Mouse (Mus musculus): ENCODE data around the gene Hist1h2ab. TPM values are rescaled to one million over a fixed set of nuclear protein-coding genes. Genes with fewer than 3 reads are reported as not detected.

The Hist1h2ab gene
- total RNA-seq, 4 experiments from 2014 or later, result 18.4 to 30.4 (median 21.0) TPM

DNA sequence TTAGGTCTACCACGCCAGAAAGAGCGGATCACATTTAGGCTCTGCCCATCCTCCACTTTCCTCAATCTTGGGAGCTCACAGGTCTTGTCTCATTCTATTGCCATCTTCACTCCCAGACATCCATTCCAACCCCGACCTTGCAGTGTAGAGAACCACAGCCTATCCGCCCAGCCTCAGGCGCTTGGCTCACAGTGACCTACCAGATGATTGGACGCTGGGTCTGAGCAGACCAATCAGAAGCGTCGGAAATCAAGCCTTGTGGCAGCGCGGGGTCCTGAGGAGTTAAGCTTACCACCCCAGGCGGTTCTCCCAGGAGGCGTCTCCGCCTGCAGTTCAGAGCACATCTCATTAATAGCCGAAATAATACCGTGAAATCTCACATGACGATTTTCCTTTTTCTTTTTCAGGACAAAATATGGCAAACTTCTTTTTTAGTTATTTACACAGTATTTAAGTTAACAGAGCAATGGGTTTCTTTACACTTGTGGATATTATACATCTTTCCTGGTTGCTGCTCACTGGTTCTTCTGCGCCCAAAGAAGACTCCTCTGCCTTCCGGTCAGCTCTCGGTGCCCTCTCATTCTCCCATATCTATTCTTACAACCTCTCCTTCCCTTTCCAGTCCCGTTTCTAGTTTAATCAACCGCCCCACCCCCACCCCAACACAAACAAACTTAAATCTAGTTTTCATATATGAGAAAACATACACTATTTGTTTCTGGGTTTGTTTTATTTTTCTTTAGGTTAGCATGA lies 21.8 kb downstream of the Hist1h2ab start:
- DNase-seq (ENCODE audit: low spot score in 2 of 2), result no peak

- DNase-seq (ENCODE audit: low spot score in 2 of 2), result no peak
Measured at GRCm38 (mm10) chr13:23778339-23778738, 27.4 kb downstream of the Hist1h2ab start.

- no peak for DNase-seq (ENCODE audit: low spot score in 2 of 2)
Measured at GRCm38 (mm10) chr13:23779025-23779424, 28.1 kb downstream of the Hist1h2ab start.

DNA sequence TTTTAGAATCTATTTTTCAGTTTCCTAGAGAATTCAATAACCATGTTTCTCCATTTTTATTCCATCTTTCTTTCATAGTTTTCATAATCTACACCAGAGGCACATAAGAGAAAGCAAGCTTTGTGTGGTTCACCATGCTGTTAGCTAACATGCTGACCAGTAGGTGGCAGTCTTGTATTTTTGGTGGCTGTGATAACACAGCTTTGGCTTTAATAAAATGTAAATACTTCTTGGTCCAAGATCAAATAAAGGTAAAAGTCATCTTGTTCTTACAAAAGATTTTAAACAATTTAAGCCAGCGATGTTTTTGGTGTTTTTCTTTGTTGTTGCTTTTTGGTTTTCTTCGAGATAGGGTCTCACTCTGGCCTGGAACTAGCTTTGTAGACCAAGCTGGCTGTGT lies 41.6 kb downstream of the Hist1h2ab start:
- DNase-seq (ENCODE audit: low spot score in 2 of 2), result peak in 1 of 2 experiments; percentile 15

- no peak for DNase-seq (ENCODE audit: low spot score in 2 of 2)
Measured at GRCm38 (mm10) chr13:23799405-23799804, 48.5 kb downstream of the Hist1h2ab start.

Small RNA genes lying within 50 kb of the gene (microRNA-seq; reads per million reads assigned to microRNA genes)
- 0 reads per million in 2 experiments for gene Gm44314
- gene Gm44484, result 0 reads per million in 2 experiments

Other genes with a start within 250 kb of the Hist1h2ab start
- gene Hist1h4h, start 220.1 kb upstream of the Hist1h2ab start, total RNA-seq (2022), result 100 to 1,000 TPM; 263 to 358 (median 294) TPM
- gene Hist1h2af, start 217.2 kb upstream of the Hist1h2ab start, total RNA-seq (2022), result 10 to 100 TPM in 1 of 4 experiments, 1 to 10 TPM in 2, not detected in 1; 1.7 to 10.6 (median 3.0) TPM
- 1 to 10 TPM; 3.7 to 6.0 (median 4.2) TPM for gene Hist1h3g, start 215.7 kb upstream of the Hist1h2ab start, total RNA-seq (2022)
- gene Hist1h2bh, start 207.7 kb upstream of the Hist1h2ab start, total RNA-seq (2022), result 1 to 10 TPM in 2 of 4 experiments, under 1 TPM in 2; 0.84 to 1.6 (median 0.98) TPM
- 10 to 100 TPM; 15.3 to 21.8 (median 16.6) TPM for gene Hist1h3f, start 207.1 kb upstream of the Hist1h2ab start, total RNA-seq (2022)
- gene Hist1h4f, start 199.5 kb upstream of the Hist1h2ab start, total RNA-seq (2022), result 100 to 1,000 TPM; 153 to 191 (median 171) TPM
- gene Hist1h1d, start 197.9 kb upstream of the Hist1h2ab start, total RNA-seq (2022), result 1 to 10 TPM; 3.4 to 4.2 (median 3.5) TPM
- 10 to 100 TPM; 43.6 to 61.8 (median 54.4) TPM for gene Hist1h3e, start 188.8 kb upstream of the Hist1h2ab start, total RNA-seq (2022)
- 1 to 10 TPM; 3.0 to 5.2 (median 4.7) TPM for gene Hist1h2ae, start 179.9 kb upstream of the Hist1h2ab start, total RNA-seq (2022)
- gene Hist1h2bg, start 179.7 kb upstream of the Hist1h2ab start, total RNA-seq (2022), result 10 to 100 TPM; 60.3 to 72.4 (median 70.0) TPM
- 10 to 100 TPM; 23.0 to 26.4 (median 24.2) TPM for gene Hist1h2bf, start 176.9 kb upstream of the Hist1h2ab start, total RNA-seq (2022)
- gene Hist1h2ad, start 176.7 kb upstream of the Hist1h2ab start, total RNA-seq (2022), result 1 to 10 TPM; 1.3 to 6.6 (median 3.8) TPM
- 10 to 100 TPM in 2 of 4 experiments, 1 to 10 TPM in 2; 8.9 to 11.8 (median 10.0) TPM for gene Hist1h3d, start 175.4 kb upstream of the Hist1h2ab start, total RNA-seq (2022)
- gene Hist1h4d, start 169.5 kb upstream of the Hist1h2ab start, total RNA-seq (2022), result 100 to 1,000 TPM; 126 to 155 (median 139) TPM
- gene Hist1h2be, start 130.0 kb upstream of the Hist1h2ab start, total RNA-seq (2022), result 1 to 10 TPM; 5.5 to 9.6 (median 7.2) TPM
- gene Hist1h1e, start 128.6 kb upstream of the Hist1h2ab start, total RNA-seq (2022), result 10 to 100 TPM; 61.9 to 65.4 (median 62.5) TPM
- gene Hist1h2ac, start 67.2 kb upstream of the Hist1h2ab start, total RNA-seq (2022), result 1 to 10 TPM; 1.4 to 2.3 (median 1.9) TPM
- gene Hist1h2bc, start 66.9 kb upstream of the Hist1h2ab start, total RNA-seq (2022), result 10 to 100 TPM; 26.9 to 40.2 (median 30.0) TPM
- gene Hist1h1t, start 55.3 kb upstream of the Hist1h2ab start, total RNA-seq (2022), result under 1 TPM in 1 of 4 experiments, not detected in 3; 0.41 TPM
- 100 to 1,000 TPM in 2 of 4 experiments, 10 to 100 TPM in 2; 87.8 to 116 (median 99.2) TPM for gene Hist1h4c, start 52.7 kb upstream of the Hist1h2ab start, total RNA-seq (2022)
- gene Hfe, start 40.3 kb upstream of the Hist1h2ab start, total RNA-seq (2022), result 1 to 10 TPM; 3.4 to 7.7 (median 4.6) TPM
- gene Hist1h1c, start 12.3 kb upstream of the Hist1h2ab start, total RNA-seq (2022), result 10 to 100 TPM; 69.7 to 80.4 (median 72.8) TPM
- 1 to 10 TPM; 1.1 to 3.3 (median 2.8) TPM for gene Hist1h3c, start 5.5 kb upstream of the Hist1h2ab start, total RNA-seq (2022)
- gene Hist1h2bb, start 4.4 kb upstream of the Hist1h2ab start, total RNA-seq (2022), result 10 to 100 TPM; 12.3 to 18.8 (median 16.3) TPM
- gene Hist1h3b, start 1.1 kb downstream of the Hist1h2ab start, total RNA-seq (2022), result 10 to 100 TPM in 1 of 4 experiments, 1 to 10 TPM in 3; 5.3 to 12.2 (median 8.1) TPM
- gene Hist1h4b, start 5.9 kb downstream of the Hist1h2ab start, total RNA-seq (2022), result 10 to 100 TPM; 53.3 to 70.8 (median 63.3) TPM
- 10 to 100 TPM; 43.4 to 63.5 (median 58.0) TPM for gene Hist1h4a, start 10.1 kb downstream of the Hist1h2ab start, total RNA-seq (2022)
- 10 to 100 TPM; 33.9 to 55.0 (median 40.9) TPM for gene Hist1h3a, start 11.3 kb downstream of the Hist1h2ab start, total RNA-seq (2022)
- gene Hist1h1a, start 12.5 kb downstream of the Hist1h2ab start, total RNA-seq (2022), result 10 to 100 TPM; 29.7 to 32.8 (median 30.7) TPM
- gene Trim38, start 18.8 kb downstream of the Hist1h2ab start, total RNA-seq (2022), result not detected
- not detected for gene Slc17a2, start 55.9 kb downstream of the Hist1h2ab start, total RNA-seq (2022)
- gene Slc17a3, start 88.3 kb downstream of the Hist1h2ab start, total RNA-seq (2022), result under 1 TPM in 1 of 4 experiments, not detected in 3; 0.25 TPM
- gene Slc17a1, start 116.6 kb downstream of the Hist1h2ab start, total RNA-seq (2022), result not detected
- not detected for gene Slc17a4, start 163.9 kb downstream of the Hist1h2ab start, total RNA-seq (2022)
- gene Hist1h2ba, start 183.0 kb downstream of the Hist1h2ab start, total RNA-seq (2022), result not detected
- gene Hist1h2aa, start 183.3 kb downstream of the Hist1h2ab start, total RNA-seq (2022), result not detected
- 1 to 10 TPM in 1 of 4 experiments, under 1 TPM in 3; 0.51 to 1.7 (median 0.69) TPM for gene Scgn, start 240.1 kb downstream of the Hist1h2ab start, total RNA-seq (2022)

Measured in left cerebral cortex, adult 8-10 months (tissue).